Mouse (Mus musculus) kidney, postnatal 25 days (tissue): Measurements from ENCODE around the gene Defb45.

Experiments used
- DNase-seq, 2 experiments: peaks; one replicate each; pipeline ENCODE4 v3.0.0; 2021; ENCODE audit warnings: mixed read lengths in 2 of 2

The Defb45 gene

DNA sequence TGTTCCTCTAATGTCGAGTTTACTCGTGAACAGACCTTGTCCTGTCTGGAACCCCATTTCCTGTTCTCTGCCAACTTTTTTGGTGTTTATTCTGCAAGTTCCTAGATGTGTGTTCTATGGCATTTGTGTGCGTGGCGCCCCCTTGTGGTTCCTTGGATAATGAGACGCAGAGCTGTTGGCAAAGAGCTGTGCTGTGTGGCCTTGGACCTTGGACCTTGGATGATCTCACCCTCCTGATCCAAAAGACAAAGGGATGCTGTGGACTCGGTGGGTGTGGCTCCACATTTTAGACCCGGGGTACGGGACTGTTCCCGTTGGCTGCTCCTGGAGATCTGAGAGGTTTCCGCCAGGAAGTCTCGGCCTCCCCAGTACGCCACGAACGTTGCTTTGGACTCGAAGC is 4.9 kb upstream of the Defb45 start, which contains the start of gene Defb36:
TSS of gene Defb36 (plus strand) at position 271 of the 400 bp plus-strand sequence.
- peak; percentile 74 to 76 for DNase-seq

DNA sequence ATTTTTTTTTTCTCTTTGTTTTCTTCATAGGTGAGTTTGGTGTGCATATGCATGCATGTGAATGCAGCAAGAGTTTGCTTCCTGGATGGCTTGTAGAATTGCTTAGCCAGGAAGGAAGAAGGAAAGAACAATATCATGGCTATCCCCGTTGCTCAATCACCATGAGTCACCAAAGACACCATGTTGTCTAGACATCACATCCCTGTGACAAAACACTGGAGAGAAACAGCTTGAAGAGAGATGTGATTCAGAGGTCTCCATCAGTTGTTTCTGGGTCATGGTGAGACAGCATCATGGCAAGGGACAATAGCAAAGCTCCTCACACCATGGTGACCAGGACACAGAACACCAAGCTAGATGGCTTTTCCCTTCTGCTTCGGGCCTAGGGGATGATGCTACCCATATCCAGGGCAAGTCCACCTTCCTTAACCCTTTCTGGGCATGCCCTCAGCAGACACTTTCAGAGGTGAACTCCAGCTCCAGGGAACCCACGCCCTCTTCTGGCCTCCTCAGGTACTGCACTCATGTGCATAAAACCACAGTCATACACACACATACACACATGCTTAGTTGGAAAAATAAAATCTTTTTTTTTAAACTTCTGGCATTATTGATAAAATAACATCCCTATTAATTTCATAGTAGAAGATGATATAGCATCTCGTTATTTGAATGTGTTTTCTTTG is 2.2 kb upstream of the Defb45 start:
- no peak for DNase-seq

DNA sequence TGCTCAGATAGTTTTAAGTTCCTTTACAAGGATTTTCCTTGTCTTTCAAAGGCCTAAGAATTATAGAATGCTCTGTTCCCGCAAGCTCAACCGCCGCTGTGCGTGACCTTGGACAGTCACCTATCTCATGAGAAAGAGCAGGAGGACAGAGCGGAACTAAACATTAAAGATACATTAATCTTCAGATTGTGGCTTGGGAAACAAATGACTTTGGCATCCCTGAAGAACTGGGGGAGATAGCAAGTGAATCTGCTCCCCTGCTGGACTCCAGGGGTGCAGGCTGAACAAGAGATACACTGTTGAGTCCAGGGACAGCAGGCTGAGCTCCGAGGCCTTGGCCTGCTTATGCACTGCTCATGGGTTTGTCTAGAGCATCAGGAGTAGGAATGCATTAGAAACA is 877 bp upstream of the Defb45 start:
- no peak for DNase-seq

DNA sequence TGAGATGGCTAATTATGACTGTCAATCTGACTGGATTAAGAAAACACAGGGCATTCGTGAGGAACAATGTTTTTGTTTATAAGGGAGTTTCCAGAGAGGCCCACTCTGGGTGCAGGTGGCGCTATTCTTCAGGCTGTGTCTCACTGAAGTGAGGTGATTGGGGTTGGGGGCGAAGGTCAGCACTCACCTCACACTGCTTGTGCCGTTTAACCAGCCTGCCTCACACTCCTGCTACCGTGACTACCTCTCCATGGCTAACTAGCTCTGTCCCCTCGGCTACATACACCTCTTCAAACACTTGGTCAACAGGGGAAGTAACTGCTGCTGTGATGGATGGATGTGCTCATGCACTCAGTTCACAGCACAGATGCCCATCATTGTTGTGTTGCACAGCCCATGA is 10.2 kb downstream of the Defb45 start:
- DNase-seq, result peak; percentile 33 to 53

DNA sequence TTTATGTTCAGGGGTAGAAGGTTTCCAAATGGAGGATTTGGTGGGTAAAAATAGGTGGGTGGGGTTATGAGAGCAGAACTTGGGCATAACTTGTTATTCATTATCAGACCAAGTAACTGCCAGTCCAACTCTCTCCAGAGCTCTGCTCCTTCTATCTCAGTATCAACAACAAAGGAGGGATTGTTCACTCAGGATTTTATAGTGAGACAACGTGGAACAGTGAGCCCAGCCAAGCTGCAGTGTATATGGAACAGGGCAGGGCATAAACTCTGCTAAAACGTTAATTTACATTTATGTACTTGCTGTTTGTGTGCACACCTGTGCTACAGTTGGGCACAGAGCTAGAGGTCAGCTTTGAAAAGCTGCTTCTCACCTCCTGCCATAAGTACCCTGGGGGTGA is 10.7 kb downstream of the Defb45 start:
- no peak for DNase-seq

DNA sequence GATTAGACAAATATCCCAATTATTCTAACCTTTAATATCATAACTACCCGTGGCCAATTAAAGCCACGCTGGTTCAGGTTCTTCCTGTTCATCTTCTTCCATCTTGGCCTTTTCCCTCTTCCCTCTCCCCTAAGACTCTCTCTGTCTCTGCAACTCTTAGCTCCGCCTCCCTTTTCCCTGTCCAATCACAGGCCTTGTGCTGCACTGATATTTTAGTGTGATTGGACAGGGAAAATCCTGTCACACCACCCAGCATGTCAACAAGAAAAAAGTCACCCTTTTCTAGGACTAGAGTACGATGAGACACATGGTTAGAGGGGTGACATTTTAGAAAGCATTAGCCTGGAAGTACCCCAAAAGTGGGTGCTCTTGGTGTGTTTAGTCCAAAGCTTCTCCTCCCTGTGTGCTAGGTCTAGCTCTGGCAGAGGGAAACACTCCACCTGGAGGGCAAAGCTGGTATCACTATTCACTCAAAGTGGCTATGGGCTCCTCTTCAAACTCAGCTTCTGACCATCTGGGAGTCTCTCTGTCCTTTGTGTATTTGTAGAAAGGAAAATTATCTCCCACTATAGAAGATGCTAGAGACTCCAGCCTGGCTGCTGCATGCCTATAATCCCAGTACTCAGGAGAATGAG is 12.2 kb downstream of the Defb45 start:
- DNase-seq, result peak in 1 of 2 experiments; percentile 62

DNA sequence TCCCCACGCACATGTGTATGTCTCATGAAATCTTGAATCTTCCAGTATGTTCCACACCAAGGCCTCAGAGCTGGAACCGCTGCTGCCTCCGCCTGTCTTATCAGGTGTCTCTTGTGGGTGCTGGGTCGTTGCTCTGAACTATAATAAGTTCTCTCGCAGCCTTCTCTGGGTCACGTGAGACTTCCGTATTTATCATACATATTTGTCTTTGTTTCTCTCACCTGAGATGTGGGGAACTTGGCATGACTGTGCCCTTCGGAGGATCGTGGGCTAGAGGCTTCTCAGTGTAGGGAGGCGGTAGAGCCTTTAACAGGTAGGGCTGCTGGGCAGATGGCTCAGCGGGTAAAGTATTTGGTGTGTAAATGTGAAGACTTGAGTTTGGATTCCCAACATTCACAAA is 18.6 kb downstream of the Defb45 start:
- no peak for DNase-seq

DNA sequence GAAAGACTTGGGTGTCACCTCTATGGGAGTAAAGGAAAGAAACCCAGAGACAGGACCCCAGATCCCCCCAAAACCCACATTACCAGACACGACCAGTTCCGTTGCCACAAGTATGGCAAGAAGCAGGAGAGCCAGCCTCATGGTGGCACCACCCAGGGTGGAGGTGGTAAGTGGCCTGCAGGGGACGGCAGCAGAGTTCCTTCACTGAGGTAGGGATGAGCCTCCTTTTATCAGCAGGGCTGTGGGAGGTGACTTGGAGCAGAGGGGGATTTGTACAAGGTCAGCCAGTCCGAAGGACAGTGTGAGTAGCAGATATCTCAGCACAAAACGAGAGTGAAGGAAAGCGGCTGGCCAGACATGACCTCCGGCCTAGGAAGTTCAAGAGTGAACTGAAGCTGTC is 19.1 kb downstream of the Defb45 start, which contains the start of gene Defb19:
TSS of gene Defb19 (minus strand) at position 206 of the 400 bp plus-strand sequence.
- DNase-seq, result no peak

DNA sequence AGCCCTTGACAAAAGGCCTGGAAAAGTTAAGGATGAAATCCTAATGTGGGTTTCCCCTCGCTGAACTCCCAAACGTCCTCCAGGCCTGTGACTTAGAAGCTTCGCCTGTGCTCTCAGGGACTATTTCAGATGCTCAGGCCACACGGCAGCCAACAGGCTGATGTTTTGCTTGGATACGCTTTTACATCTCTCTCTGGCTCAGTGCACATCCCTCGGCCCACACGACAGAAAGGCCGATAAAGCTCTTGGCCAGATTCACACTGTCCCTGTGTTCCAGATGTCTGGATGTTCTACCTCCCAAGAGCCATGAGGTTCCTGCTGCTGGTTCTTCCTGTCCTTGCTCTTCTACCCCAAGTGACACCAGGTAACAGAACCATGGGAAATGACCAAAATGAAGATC is 25.7 kb downstream of the Defb45 start:
- no peak for DNase-seq

DNA sequence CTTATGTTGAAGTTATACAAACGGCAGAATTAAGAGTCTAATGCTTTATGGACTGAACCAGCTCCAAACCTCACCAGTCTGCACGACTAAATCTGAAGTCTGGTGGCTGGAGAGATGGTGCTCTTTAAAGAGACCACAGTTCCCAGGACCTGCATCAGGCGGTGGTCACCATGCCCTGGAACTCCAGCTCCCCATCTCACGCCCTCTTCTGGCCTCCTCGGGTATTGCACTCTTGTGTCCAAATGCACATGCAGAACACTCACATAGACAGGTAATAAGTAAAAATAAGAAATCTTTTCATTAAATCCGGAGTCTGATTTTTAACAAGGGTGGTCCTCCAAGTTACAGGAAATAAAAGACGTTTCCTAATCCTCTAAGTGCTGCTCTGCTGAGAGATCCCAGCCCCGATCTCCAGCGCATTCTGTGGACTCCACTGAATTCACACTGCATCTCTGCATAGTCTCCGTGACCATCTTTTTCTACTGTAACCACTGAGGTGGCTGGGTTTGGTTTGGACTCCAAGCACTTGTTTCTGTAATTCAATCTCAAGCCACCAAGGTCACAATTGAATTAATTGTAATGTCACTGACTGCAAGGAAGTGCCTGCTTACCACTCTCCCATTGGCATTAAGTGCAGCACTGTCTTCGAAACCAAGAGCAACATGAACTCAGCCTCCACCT is 26.9 kb downstream of the Defb45 start, which contains the start of gene Defb21:
TSS of gene Defb21 (plus strand) at position 631 of the 681 bp plus-strand sequence.
- no peak for DNase-seq

DNA sequence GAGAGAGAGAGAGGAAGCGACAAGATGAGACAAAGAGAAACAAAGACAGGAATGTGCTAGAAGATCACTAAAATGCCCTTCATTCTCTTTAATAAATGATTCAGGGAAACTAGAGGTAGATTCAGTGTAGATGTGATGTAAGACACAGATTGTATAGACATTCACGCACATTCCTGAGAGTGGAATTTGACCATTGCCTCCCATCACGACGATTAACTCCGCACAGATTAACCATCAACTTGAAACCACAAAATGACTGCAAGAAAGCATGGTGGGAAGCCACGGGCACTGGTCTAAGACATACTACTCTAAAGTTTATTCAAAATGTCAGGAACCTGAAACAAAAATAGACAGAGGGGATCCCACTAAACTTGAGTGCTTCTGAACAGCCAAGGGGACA is 28.9 kb downstream of the Defb45 start:
- peak; percentile 50 to 53 for DNase-seq

DNA sequence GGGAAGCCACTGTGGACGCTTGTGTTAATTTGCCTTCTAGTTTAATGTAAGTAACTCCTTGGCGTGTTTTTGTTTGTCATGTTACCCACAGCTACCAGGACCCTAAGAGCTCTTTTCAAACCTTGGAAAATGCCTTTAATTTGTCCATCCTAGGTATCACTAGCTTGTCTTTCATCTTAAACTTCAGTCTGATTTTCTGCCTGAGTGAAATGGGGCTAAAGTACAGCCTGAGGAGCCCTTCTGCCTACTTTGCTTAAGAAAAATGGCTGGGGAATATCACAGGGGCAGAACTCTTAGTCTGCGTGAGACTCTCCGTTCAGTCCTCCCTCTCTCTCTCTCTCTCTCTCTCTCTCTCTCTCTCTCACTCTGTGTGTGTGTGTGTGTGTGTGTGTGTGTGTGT is 29.3 kb downstream of the Defb45 start:
- DNase-seq, result no peak

DNA sequence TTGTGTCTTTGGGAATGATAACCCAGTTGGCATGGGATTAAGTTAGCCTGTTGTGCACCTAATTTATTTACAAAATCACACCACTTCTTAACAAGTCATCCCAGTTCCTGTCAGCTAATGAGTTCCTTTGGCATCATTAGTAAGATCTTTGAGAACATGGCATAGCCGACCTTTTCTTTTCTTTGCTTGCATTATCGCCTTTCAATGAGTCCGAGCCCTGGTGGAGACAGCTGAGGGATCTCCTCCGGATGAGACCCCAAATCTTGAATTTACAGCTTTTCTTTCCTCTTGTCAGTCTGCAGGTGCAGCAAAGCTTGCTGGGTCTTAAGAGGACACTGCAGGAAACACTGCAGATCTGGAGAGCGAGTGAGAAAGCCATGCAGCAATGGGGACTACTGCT is 30.2 kb downstream of the Defb45 start, which contains the start of gene Gm17416:
TSS of gene Gm17416 (plus strand) at position 301 of the 400 bp plus-strand sequence.
- DNase-seq, result no peak

DNA sequence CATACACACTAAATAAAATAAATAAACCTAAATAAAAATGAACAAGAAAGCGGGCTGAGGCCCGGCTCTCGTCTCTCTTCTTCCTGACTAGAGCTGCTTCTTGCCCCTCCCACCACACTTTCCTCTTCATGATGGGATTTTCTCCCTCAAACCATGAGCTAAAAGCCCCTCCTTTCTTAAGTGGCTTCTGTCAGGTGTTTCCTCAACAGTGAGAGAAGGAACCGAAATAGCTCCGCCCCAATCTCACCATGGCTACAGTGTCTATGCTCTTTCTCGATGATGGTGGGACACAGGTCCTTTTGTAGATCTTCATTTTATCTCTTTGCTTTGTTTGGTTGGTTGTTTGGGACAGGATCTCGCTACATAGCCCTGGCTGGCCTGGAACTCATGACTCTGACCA is 42.5 kb downstream of the Defb45 start:
- no peak for DNase-seq

DNA sequence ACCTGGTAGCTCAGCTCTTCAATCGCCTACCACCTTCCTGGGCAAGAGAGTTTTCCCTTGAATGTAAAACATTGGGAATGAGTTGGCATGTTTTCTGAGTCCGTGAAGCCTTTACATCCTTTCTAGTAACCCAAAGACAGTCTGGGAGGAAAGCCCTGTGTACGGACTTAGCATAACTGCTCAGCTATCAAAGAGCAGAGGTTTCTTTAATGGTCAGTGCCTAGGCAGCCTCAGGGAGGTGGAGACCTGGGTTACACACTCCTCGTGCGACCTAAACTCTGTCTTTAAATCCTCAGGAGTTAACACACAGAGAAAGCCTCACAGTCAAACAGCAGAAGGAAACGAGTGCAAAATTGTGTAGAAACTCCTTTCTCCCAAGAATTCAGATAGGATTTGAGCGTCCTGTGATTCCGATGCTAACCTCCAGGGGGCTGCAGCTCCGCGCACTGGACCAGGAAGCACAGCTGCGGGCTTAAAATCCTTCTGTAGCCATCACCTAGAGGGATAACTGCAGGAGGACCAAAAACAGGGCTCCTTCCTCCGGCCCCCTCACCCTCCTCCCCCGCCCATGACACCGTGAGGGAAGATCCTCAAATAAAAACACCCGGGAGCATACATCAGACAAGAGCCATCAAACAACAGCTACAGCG is 45.3 kb downstream of the Defb45 start:
- peak; percentile 71 to 81 for DNase-seq

DNA sequence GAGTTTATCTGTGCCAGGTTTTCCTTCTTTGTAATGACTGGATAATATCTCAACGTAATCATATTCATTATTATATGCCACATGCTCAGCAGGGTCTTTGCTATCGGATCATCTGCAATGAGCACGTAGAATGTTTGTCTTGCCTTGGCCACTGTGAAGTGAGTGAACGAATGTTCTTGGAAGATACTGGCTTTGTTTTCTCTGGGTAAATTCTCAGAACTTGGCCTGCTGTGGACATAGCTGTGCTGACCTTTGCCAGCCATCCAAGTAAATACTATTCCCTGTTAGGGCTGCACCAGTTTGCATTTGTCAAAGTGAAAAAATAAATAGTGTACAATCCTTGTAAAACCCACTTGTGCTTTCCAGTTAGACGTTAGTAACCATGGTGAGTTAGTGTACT is 51.1 kb downstream of the Defb45 start:
- no peak for DNase-seq

DNA sequence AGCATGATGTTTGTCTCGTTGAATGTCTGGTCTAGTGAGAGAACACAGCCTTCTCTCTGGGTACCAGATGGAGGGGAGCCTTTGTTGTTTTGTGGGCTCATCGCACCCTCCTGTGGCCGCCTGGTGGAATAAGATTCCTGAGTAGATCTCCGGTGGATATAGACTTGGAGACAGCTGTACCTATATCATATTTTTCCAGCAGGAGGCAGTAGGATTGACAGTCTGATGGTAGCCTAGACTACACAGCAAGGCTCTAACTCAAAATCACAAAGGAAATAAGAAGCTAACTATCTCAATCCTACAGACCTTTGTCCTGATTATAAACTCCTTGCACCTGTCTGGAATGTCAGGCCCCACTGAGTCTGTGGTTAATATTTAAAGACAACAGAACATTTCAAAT is 54.5 kb downstream of the Defb45 start:
- peak; percentile 60 to 79 for DNase-seq

DNA sequence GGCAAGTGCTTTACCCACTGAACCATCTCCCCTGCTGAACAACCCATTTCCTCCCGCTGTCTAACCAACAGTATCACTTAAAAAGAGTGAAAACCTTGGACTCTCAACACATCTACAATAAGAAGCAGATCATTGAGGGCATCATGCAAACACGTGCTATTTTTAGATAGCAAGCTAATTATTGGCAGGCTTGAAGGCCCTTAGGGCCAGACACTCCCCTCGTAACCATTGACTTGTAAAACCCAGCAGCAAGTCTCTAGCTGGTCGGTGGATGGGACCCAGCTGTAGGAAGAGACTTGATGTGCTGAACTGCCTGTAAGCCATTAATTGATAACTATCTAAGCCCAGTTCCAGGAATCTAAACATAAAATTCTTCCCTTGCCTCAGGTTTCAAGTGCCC is 55.7 kb downstream of the Defb45 start:
- DNase-seq, result peak; percentile 35 to 70
